Mouse (Mus musculus) left cerebral cortex, postnatal 36 days (tissue): ENCODE measurements around the gene Stxbp1. TPM values are rescaled to one million over a fixed set of nuclear protein-coding genes. Genes with fewer than 3 reads are reported as not detected.

ENCODE experiments used
- DNase-seq, 2 experiments: peaks; one replicate each; pipeline ENCODE4 v3.0.0; 2021 to 2022; ENCODE audit warnings: low spot score in 2 of 2, mixed read lengths in 1 of 2
- intact Hi-C: fragments of 180-260 bp; cut with DNase I; formaldehyde crosslinking; loops from one replicate; pipeline ENCODE4 v1.15.1; 2025
- total RNA-seq, 2 experiments: library from RNA; stranded (reverse); gene quantifications; 2 replicates each; pipeline ENCODE4 v1.2.3; 2021

Gene Stxbp1
- 1,000 to 10,000 TPM in 1 of 2 experiments, 100 to 1,000 TPM in 1; 963 to 1,065 TPM for total RNA-seq

GRCm38 (mm10) chr2:32846805-32847467, at the start of gene Stxbp1:
Gene Stxbp1 (minus strand): TSS chr2:32847245.
- peak; percentile 87 to 93 for DNase-seq
- intact Hi-C loops: loop anchor here (2.0 kb wide), 1 partner anchor 30 kb away; no protein-coding TSS in a partner anchor

GRCm38 (mm10) chr2:32896507-32897147, 49.6 kb upstream of the Stxbp1 start:
- intact Hi-C loops: no loop called here
- no peak for DNase-seq

- intact Hi-C loops: no loop called here
- DNase-seq: no peak
Measured at GRCm38 (mm10) chr2:32895606-32896106, 48.6 kb upstream of the Stxbp1 start.

GRCm38 (mm10) chr2:32894097-32894496, 47.1 kb upstream of the Stxbp1 start:
- DNase-seq: no peak
- intact Hi-C loops: no loop called here

GRCm38 (mm10) chr2:32892490-32892889, 45.4 kb upstream of the Stxbp1 start:
- intact Hi-C loops: no loop called here
- no peak for DNase-seq

- no peak for DNase-seq
- intact Hi-C loops: no loop called here
Measured at GRCm38 (mm10) chr2:32891278-32891677, 44.2 kb upstream of the Stxbp1 start.

GRCm38 (mm10) chr2:32890280-32890679, 43.2 kb upstream of the Stxbp1 start:
- intact Hi-C loops: no loop called here
- DNase-seq: no peak

- intact Hi-C loops: no loop called here
- DNase-seq: no peak
Measured at GRCm38 (mm10) chr2:32888551-32888950, 41.5 kb upstream of the Stxbp1 start.

GRCm38 (mm10) chr2:32888029-32888428, 41.0 kb upstream of the Stxbp1 start:
- intact Hi-C loops: no loop called here
- DNase-seq: no peak

- intact Hi-C loops: no loop called here
- DNase-seq: no peak
Measured at GRCm38 (mm10) chr2:32884745-32885144, 37.7 kb upstream of the Stxbp1 start.

GRCm38 (mm10) chr2:32882283-32883043, 35.4 kb upstream of the Stxbp1 start:
- DNase-seq: no peak
- intact Hi-C loops: no loop called here

GRCm38 (mm10) chr2:32881723-32882122, 34.7 kb upstream of the Stxbp1 start:
- intact Hi-C loops: no loop called here
- DNase-seq: peak; percentile 49 to 62

GRCm38 (mm10) chr2:32881054-32881453, 34.0 kb upstream of the Stxbp1 start:
- DNase-seq: no peak
- intact Hi-C loops: no loop called here

GRCm38 (mm10) chr2:32879593-32879992, 32.5 kb upstream of the Stxbp1 start:
- no peak for DNase-seq
- intact Hi-C loops: no loop called here

- intact Hi-C loops: no loop called here
- DNase-seq: no peak
Measured at GRCm38 (mm10) chr2:32878396-32878795, 31.4 kb upstream of the Stxbp1 start.

GRCm38 (mm10) chr2:32877761-32878393, 30.8 kb upstream of the Stxbp1 start:
- intact Hi-C loops: loop anchor here (2.0 kb wide), 1 partner anchor 31 kb away; no protein-coding TSS in a partner anchor
- DNase-seq: no peak

- intact Hi-C loops: loop anchor here (2.0 kb wide), 1 partner anchor 31 kb away; no protein-coding TSS in a partner anchor
- DNase-seq: no peak
Measured at GRCm38 (mm10) chr2:32877303-32877702, 30.3 kb upstream of the Stxbp1 start.

GRCm38 (mm10) chr2:32876490-32877302, 29.7 kb upstream of the Stxbp1 start:
- intact Hi-C loops: loop anchor here (2.0 kb wide), 1 partner anchor 32 kb away; no protein-coding TSS in a partner anchor
- peak in 1 of 2 experiments; percentile 18 for DNase-seq
